Mouse (Mus musculus): ENCODE results near the gene Phf14.

Gene Phf14

GRCm38 (mm10) chr6:12021480-12021879 is 113.9 kb downstream of the Phf14 start:
- no peak for DNase-seq

GRCm38 (mm10) chr6:12023395-12023794 is 115.8 kb downstream of the Phf14 start:
- no peak for DNase-seq

- peak in 1 of 2 experiments; percentile 69 for DNase-seq
Observed at GRCm38 (mm10) chr6:12026804-12027537, 119.4 kb downstream of the Phf14 start.

GRCm38 (mm10) chr6:12034561-12034960 is 127.0 kb downstream of the Phf14 start:
- DNase-seq = peak in 1 of 2 experiments; percentile 27

GRCm38 (mm10) chr6:12038268-12038667 is 130.7 kb downstream of the Phf14 start:
- DNase-seq = no peak

- DNase-seq = no peak
Observed at GRCm38 (mm10) chr6:12052884-12053283, 145.3 kb downstream of the Phf14 start.

- DNase-seq = peak; percentile 65 to 68
Observed at GRCm38 (mm10) chr6:12054149-12054548, 146.5 kb downstream of the Phf14 start.

GRCm38 (mm10) chr6:12058717-12059116 is 151.1 kb downstream of the Phf14 start:
- DNase-seq = no peak

GRCm38 (mm10) chr6:12059971-12060370 is 152.4 kb downstream of the Phf14 start:
- no peak for DNase-seq

GRCm38 (mm10) chr6:12060452-12061140 is 153.0 kb downstream of the Phf14 start:
- DNase-seq = no peak

- no peak for DNase-seq
Observed at GRCm38 (mm10) chr6:12067956-12068355, 160.3 kb downstream of the Phf14 start.

GRCm38 (mm10) chr6:12069357-12069756 is 161.7 kb downstream of the Phf14 start:
- no peak for DNase-seq

GRCm38 (mm10) chr6:12074599-12074998 is 167.0 kb downstream of the Phf14 start:
- no peak for DNase-seq

- DNase-seq = peak in 1 of 2 experiments; percentile 34
Observed at GRCm38 (mm10) chr6:12077338-12077737, 169.7 kb downstream of the Phf14 start.

GRCm38 (mm10) chr6:12077880-12078618 is 170.4 kb downstream of the Phf14 start:
- DNase-seq = no peak

- DNase-seq = no peak
Observed at GRCm38 (mm10) chr6:12079260-12079659, 171.7 kb downstream of the Phf14 start.

GRCm38 (mm10) chr6:12080423-12080822 is 172.8 kb downstream of the Phf14 start:
- DNase-seq = no peak

GRCm38 (mm10) chr6:12081722-12082121 is 174.1 kb downstream of the Phf14 start:
- peak in 1 of 2 experiments; percentile 54 for DNase-seq

- no peak for DNase-seq
Observed at GRCm38 (mm10) chr6:12082125-12082524, 174.5 kb downstream of the Phf14 start.

- DNase-seq = peak; percentile 23 to 59
Observed at GRCm38 (mm10) chr6:12082531-12083216, 175.1 kb downstream of the Phf14 start.

GRCm38 (mm10) chr6:12084721-12085120 is 177.1 kb downstream of the Phf14 start:
- no peak for DNase-seq

- DNase-seq = no peak
Observed at GRCm38 (mm10) chr6:12089439-12089992, 181.9 kb downstream of the Phf14 start.

GRCm38 (mm10) chr6:12095716-12096115 is 188.1 kb downstream of the Phf14 start:
- no peak for DNase-seq

Data from kidney, postnatal 25 days (tissue).